Mouse (Mus musculus): ENCODE measurements around the gene Scarb1.
A peak's percentile ranks its signal among the peaks of the same experiment; 100 is the strongest.
"Not testable (repeated sequence)": the region's sequence is repeated elsewhere in the genome, so short reads cannot be mapped to it uniquely, and the experiment has no call there.

The Scarb1 gene

GRCm38 (mm10) chr5:125340547-125341262, at the start of gene Scarb1:
Gene Scarb1, minus strand, starts transcription at chr5:125341094.
- peak; percentile 91 for DNase-seq (ENCODE audit: low spot score)

GRCm38 (mm10) chr5:125389579-125390441, 48.9 kb upstream of the Scarb1 start, which contains the start of gene Ubc:
Gene Ubc, minus strand, starts transcription at chr5:125390202.
- DNase-seq (ENCODE audit: low spot score), result peak; percentile 93

GRCm38 (mm10) chr5:125389131-125389578, 48.3 kb upstream of the Scarb1 start, which contains the start of gene Gm10382:
Gene Gm10382, plus strand, starts transcription at chr5:125389322.
- DNase-seq (ENCODE audit: low spot score), result peak; percentile 90

- DNase-seq (ENCODE audit: low spot score), result no peak
Observed at GRCm38 (mm10) chr5:125388358-125389092, 47.6 kb upstream of the Scarb1 start.

- DNase-seq (ENCODE audit: low spot score), result not testable (repeated sequence)
Observed at GRCm38 (mm10) chr5:125387295-125387694, 46.4 kb upstream of the Scarb1 start.

- no peak for DNase-seq (ENCODE audit: low spot score)
Observed at GRCm38 (mm10) chr5:125385215-125385940, 44.5 kb upstream of the Scarb1 start.

- no peak for DNase-seq (ENCODE audit: low spot score)
Observed at GRCm38 (mm10) chr5:125384512-125385214, 43.8 kb upstream of the Scarb1 start.

GRCm38 (mm10) chr5:125383637-125384420, 42.9 kb upstream of the Scarb1 start:
- DNase-seq (ENCODE audit: low spot score), result no peak

GRCm38 (mm10) chr5:125382673-125383558, 42.0 kb upstream of the Scarb1 start:
- peak; percentile 79 for DNase-seq (ENCODE audit: low spot score)

- no peak for DNase-seq (ENCODE audit: low spot score)
Observed at GRCm38 (mm10) chr5:125381954-125382672, 41.2 kb upstream of the Scarb1 start.

GRCm38 (mm10) chr5:125378919-125379318, 38.0 kb upstream of the Scarb1 start:
- no peak for DNase-seq (ENCODE audit: low spot score)

- DNase-seq (ENCODE audit: low spot score), result no peak
Observed at GRCm38 (mm10) chr5:125377214-125377613, 36.3 kb upstream of the Scarb1 start.

- no peak for DNase-seq (ENCODE audit: low spot score)
Observed at GRCm38 (mm10) chr5:125375871-125376270, 35.0 kb upstream of the Scarb1 start.

- DNase-seq (ENCODE audit: low spot score), result no peak
Observed at GRCm38 (mm10) chr5:125372027-125372426, 31.1 kb upstream of the Scarb1 start.

- DNase-seq (ENCODE audit: low spot score), result no peak
Observed at GRCm38 (mm10) chr5:125370950-125371693, 30.2 kb upstream of the Scarb1 start.

GRCm38 (mm10) chr5:125368568-125368967, 27.7 kb upstream of the Scarb1 start:
- DNase-seq (ENCODE audit: low spot score), result peak; percentile 81

- DNase-seq (ENCODE audit: low spot score), result no peak
Observed at GRCm38 (mm10) chr5:125368156-125368555, 27.3 kb upstream of the Scarb1 start.
